Mouse (Mus musculus) adrenal gland, adult 8-10 months (tissue): ENCODE measurements around the gene Casc1. TPM values are rescaled to one million over a fixed set of nuclear protein-coding genes. Genes with fewer than 3 reads are reported as not detected.
A peak's percentile ranks its signal among the peaks of the same experiment; 100 is the strongest.

Experiments used
- DNase-seq: peaks from one replicate; pipeline ENCODE4 v3.0.0; 2022
- total RNA-seq, 4 experiments: library from RNA; stranded (reverse); gene quantifications; 2 replicates each; pipeline ENCODE4 v1.2.4; 2022

Gene Casc1
- 1 to 10 TPM in 1 of 4 experiments, under 1 TPM in 3; 0.32 to 1.0 (median 0.55) TPM for total RNA-seq

DNA sequence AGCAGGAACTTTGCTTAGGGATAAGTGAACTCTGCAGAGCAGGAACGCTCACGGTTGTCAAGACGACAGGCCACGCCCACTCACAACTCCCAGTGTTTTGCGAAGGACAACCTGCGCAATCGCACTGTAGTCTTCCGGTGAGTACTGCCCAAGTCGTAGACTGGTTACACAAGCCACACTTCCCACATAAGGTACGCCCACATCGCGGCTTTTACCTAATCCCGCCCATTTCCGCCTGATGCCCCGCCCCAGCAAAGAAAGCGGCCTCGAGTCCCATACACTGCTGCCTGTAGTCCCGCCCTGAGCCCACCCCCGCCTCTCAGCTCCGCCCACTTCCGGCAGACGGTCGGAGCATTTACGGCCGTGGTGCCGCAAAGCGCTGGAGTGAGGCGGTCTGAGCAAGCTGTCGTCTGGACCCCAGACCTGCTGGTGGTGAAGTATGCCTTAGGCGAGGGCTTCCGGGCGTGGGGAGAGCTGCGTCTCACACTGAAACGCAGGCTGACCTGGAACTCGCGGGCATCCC lies at the start of gene Casc1, which contains the start of gene Etfrf1:
Gene Casc1 (minus strand): TSS at position 190 of the 523 bp plus-strand sequence.
Gene Etfrf1 (plus strand): TSS at position 319 of the 523 bp plus-strand sequence.
- peak; percentile 100 for DNase-seq

DNA sequence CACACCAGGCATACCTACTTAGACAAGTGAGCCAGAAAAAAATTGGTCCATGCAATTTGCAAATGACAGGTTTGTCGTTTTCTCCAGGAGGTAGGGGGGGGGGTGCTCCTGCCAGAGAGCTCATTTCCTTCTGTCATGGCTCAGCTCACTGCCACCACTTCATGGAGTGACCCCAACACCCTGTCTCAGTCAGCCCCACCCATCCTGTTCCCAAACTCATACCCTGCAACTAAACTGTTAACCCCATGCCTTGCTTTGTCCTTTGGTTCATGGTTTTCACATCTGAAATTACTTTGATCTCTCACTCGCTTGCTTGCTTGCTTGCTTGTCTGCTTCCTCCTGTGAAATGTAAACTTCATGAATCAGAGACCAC lies 45.9 kb upstream of the Casc1 start:
- no peak for DNase-seq

DNA sequence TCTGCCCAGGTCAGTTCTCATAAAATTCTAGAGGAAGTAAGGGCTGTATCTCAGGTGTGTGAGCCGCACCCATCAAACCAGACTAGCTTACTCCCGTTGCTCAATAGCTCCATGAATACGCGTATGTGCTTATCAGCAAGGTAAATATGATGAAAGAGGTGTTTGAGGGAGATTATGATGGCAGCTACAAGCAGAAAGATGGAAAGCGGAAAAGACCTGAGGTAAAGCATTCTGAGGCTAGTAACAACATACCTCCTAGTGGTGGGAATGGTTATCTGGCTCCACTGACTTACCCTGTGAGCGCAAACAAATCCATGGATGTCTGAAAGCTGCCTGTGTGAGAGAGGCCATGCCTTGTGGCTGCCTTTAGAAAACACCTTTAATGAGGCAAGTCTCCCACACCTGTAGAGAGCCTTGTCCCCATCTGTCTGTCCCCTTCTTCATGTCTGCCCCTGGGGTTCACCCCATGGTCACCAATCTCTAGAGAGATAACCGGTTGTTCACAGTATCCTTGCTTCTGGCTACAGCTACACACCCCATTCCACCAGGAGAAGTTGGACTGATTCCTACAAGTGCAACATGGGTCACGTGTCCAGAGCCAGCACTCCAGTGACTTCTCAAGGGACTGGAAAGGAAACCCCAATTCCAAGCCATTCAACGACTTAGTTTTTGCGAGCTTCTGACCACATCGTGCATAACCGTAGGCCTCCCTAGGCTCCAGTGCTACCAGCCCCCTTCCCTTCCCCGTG lies 45.3 kb upstream of the Casc1 start:
- DNase-seq: no peak

DNA sequence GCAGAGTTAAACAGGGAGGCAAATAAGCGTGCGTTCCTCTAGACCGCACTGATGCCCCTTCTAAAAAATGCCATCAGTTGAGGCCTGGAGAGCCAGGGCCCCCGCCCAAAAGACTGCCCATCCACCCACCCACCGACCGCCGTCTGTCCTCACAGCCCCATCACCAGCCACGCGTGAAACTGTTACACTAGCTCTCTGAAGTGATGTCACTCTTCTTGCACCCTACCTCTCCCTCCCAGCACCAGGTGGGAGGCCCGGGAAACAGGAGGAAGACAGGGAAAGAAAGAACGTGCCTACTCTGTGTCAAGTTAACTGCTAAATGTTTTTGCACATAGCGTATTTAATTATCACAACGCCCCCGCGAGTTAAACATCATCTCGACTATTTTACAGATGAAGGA lies 40.0 kb upstream of the Casc1 start:
- DNase-seq: no peak

DNA sequence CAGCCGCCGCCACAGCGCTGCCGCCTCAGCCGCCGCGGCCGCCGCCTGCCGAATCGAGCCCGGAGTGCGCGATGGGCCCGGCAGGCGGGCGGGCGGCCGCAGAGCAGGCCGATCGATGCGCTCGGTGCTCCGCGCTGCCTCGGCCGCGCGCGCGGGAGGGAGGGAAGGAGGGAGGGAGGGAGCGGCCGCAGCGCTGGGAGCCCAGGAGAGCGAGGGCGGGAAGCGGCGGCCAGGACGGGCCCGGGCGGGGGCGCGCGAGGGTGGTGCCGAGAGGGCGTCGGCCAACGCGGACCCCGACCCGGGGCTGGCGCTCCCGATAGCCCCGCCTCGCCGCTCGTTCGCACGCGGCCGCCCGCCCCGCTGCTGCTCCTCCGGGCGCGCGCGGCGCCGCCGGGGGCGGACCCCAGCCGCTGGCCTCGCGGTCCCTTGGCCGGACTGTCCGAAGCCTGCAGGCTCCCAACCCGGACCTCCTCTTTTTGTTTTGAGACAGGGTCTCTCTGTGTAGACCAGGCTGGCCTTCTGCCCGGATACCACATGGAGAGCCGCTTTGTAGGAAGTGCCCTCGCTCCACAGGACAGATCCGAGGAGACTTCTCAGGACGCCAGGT lies 39.5 kb upstream of the Casc1 start, which contains the start of gene Kras:
Gene Kras (minus strand): TSS at position 55 of the 607 bp plus-strand sequence.
- DNase-seq: peak; percentile 81

DNA sequence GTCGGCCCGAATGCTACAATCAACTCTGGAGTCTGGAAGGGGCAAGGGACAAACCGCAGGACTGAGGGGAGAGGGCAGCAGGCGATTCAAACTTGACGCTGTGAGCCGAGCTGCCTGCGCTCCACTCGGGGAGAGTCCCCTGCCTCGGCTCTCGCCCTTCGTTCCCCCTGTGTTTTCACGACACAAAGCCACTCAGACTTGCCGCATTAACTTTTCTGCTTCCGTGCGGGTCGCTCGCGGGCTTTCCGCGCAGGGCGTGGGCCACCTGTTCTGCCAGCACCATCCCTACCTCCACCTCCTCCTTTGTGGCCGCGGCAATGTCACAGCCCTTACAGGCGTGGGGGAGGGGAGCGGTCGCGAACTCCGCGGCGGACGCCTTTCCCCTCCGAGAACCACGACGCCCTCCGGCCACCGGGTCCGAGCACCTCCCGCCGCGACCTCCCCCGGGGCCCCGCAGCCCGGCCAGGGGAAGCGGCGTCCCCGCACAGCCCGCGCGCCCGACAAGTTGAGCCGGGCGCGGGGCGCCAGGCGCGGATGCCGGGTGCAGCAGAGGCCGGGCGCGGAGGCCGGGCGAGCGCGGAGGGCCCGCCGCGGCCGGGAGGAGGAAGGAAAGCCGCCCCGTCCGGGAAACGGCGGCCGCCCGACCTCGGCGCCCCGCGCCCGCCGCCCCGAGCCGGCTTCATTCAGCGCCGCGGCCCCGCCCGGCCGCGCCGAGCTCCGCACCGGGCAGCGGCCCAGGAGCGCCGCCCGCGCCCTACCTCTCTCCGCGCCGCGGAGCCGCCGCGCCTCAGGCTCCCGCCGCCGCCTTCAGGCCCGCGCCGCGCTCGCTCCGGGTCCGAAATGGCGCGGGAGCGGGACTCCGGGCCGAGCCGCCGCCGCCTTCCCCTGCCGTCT lies 38.7 kb upstream of the Casc1 start:
- peak; percentile 37 for DNase-seq

DNA sequence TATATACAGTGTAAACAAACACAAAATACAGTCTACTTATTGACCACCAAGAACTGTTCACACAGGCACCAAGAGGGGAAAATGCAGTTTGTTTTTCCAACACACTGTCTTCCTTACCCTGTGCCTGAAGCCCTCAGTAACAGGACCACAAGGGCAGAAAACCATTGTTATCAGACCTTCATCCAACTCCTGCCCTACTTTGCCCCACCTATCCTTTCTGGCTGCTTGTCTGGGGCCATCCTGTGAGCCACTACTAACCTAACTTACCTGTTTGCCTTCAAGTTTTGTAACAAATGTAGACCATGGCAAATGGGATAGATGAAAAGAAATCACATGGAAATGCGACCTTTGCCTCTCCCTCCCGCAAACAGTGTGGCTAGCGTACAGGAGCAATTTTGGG lies 37.1 kb upstream of the Casc1 start:
- no peak for DNase-seq

DNA sequence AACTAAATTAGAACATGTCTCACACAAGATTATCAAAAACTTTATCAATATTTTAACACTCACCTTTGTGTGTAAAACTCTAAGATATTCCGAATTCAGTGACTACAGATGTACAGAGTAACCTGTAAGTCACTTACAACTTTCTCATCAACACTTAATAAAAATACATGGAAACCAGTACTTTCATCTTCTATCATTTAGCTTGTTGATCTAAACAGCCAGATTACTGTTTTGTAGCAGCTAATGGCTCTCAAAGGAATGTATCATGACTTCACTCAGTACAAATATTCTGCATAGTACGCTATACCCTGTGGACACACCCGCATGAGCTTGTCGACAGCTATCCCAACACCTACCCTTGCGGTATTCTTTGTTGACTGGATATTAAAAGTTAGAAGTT lies 36.0 kb upstream of the Casc1 start:
- no peak for DNase-seq

DNA sequence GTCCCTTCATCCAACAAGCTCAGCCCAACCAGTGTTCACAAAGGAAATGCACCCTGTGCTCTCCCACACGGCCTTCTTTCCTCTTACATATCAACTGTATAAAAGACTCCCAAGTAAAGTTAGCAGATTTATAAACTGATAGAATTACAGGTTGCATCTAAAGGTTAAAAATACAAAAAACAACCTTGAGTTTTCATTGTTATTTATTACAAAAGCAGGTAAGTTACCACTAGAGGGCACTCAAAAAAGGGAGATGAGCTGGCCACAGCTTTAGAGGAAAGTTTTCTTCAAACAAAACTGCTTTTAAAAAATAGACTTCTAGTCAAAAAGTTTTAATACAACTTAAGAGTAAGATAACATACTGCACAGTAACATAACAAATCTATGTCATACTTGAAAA lies 31.7 kb upstream of the Casc1 start:
- no peak for DNase-seq

DNA sequence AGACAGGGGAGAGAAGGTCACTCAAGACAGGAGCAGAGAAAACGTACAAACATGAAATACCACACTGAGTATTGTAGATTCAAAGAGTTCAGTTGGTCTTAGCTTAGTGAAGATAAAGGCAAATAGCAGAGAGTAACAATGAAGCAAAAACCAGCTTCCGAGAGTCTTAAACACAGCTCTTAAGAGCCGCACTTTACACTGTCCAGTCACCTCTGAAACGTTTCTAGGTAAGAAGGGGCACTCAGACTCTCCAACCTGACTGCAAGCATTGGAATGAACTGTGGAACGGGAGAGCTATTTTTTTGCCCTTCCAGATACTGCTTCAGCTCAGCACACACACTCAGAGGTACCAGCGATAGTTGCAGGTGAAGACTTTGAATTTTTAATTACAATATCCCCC lies 29.5 kb upstream of the Casc1 start:
- no peak for DNase-seq

DNA sequence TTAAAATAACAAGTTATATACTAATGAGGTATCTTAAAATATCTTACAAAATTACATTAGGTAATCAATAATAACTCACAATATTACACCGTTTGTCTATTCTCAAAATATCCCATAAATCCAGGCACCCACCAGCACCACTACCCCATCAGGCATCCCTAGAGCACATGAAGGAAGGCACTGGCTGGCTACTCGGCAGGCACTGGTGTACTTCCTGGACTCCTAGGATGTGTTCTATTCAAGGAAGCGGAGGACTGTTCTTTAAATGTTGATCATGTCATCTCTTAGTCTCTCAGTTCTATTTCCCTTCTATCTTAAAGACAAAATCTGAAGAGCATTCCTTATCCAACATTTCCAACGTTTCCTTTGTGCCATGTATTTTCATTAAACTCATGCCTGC lies 26.3 kb upstream of the Casc1 start:
- DNase-seq: no peak

DNA sequence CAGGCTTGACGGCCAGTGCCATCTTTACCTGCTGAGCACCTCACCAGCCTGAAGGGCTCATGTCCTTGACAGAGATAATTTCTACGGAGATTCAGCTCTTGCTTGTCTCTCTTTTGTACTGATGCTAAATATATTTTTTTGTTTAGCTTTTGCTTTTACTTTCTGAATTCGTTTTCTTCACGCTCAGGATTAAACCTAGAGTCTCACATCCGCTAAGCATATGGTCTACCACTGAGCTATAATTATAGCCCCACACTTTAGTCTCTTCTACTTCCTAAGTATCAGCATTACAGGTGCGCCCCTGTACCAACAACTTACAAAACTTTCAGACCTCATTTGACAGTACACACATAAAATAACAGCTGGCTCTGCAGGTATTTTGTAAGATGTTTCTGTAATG lies 24.6 kb upstream of the Casc1 start:
- no peak for DNase-seq

DNA sequence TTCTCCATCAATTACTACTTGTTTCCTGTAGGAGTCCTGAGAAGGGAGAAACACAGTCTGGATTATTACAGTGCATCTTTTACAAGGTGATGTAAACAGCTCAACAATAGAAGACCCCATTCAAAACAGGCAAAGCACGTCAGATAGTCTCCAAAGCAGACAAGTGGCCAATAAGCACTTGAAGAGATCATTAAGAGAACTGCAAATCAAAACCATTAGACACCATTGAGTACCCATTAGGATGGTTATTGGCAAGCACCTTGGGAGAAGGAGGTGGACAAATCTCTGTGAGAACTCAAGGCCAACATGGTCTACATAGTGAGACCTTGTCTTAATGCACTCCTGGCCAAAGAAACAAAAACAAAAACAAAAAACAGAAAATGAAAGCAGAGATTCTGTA lies 23.6 kb upstream of the Casc1 start:
- DNase-seq: no peak

DNA sequence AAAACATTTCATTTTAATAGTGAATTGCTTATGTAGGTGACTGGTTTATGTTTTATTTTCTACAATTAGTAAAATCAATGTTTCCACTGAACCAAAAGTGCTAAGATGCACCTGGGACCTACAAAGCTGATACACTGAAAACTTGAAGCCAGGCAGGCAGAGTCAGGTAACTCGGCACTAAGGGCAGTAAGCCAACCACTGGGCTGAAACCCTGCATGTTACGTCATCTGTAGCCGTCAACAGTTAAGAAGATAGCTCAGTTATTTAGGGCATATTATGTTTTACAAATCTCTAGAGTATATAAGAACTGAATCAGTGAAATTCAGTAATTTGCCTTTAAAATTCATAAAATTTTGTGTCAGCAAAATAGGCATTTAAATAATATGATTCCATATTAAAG lies 15.5 kb upstream of the Casc1 start:
- no peak for DNase-seq

DNA sequence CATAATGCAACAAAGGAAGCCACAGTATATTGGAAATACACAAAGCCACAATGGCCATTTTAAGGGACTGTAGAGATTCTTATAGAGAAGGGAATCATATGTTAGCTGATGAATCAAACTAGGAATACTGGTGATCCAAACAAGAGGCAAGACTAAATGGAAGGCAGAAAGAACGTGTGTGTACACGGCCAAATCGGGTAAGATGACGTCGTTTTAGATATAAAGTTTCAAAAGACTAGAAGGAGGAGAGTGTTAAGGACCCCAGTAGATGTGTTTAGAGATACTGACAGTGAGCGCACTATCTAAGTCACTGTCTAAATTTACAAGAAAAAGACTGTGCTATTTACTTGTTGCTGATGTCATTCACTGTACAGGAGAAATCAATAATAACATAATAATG lies 13.4 kb upstream of the Casc1 start:
- DNase-seq: no peak

DNA sequence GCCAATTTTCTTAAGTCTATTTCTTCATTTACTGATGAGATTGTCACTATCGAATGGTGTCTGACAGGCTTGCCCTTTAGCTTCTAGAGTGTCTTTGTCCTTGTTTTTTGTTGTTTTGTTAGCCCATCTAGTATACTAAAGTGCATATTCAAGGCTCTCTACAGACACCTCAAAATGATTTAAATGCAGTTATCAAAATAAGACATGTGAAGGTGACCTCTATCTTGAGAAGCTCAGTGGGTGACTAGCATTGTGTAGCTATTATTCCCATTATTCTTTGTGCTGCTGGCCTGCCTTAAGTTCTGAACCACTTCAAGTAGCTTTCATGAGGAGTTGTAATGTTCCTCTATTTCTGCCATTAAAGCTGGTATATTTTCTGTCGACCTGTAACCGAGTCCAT lies 5.0 kb upstream of the Casc1 start:
- no peak for DNase-seq

DNA sequence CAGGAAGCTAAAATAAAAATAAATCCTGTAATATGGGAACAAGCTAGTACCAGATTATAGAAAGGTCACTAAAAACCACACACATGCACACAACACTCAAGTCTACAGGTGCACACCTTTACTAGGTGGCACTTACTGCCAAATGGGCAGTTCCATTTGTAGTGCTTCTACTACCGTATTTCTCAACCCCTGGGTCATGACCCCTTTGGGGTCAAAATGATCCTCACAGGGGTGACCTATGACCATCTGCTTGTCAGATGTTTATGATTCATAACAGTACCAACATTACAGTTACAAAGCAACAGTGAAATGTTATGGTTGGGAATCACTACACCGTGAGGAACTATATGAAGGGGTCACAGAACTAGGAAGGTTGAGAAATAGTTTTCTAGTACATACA lies 3.1 kb upstream of the Casc1 start:
- no peak for DNase-seq

DNA sequence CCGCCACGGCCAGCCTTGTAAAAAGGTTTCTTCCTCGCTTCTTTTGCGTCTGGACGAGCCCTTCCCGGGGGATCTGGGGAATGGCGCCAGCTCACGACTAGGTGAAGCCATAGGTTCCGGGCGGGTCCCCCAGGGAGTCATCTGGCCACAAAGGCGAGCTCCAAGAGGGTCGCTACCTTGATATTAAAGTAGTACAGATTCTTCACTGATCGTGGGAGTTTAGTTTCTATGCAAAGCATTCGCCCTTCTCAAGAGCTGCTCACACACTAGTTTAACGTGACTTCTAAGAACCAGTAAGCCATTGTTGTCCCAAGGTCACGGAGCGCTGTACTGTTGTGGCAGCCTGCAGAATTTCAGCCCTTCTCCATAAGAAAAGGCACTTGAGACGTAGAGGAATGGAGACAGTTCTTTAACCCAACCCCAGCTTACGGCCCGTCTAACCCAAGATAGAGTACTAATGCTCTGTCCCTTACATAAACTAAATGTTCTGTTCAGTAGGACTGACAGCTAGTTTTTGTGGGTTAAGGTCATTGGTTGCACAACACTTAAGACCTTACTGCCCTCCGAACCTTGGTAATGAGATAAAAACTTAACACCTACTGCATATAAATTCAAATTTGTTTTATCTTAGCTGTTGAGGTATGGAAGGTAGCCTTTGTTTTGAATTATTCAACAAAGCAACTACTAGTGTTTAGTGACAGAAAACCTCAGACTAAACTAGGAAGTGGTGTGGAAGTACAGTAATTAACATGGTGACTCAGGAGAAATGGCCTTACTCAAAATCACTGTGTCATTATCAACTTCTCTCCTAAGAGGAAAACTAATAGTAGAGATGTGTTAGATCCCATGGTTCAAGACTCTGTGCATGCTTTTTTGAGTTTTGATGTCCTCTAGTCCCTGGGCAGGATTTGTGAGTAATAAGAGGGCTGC lies 836 bp upstream of the Casc1 start:
- peak; percentile 19 for DNase-seq

DNA sequence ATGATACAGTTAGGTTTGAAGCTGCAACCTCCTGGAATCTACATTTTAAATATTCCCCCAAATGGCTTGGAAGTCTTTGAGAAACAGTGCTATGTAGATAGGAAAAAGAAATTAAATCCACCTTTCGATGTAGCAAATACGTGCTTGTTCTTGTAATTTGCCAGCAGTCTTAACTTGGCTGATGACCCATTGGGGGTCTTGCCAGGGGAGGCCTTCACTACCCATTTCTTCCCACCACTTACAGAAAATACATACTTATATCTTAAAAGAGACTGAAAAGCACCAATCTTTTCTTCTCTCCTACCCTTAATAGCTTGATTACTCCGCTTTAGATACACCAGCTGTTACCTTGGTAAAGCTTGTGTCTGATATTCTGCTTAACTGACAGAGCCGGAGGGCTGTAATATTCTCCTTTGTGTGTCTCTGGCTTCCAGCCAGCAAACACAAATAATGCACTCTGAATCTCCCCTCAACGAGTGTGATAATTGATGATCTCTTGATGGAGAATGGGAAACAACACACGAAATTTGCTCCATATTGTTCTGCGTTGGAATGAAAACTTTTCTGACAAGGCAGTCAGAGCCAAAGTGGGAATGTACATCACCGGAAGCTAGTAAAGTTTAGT lies 637 bp downstream of the Casc1 start:
- DNase-seq: no peak

DNA sequence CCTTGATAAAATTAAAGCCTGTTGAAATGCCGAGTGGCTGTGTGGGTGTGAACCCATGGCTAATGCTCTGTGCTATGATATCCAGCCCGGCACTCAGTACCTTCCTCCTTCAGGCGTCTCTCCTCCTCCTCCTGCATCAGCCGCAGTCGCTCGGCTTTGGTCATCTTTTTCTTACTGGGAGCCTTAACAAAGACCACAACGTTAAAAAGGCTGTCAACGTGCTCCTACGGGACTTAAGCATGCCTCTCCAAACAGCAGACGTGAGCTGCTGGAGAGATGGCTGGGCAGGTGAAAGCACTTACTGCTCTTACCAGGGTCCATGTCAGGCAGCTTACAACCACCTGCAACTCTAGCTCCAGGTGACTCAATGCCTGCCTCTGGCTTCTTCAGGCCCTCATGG lies 5.7 kb downstream of the Casc1 start:
- no peak for DNase-seq

DNA sequence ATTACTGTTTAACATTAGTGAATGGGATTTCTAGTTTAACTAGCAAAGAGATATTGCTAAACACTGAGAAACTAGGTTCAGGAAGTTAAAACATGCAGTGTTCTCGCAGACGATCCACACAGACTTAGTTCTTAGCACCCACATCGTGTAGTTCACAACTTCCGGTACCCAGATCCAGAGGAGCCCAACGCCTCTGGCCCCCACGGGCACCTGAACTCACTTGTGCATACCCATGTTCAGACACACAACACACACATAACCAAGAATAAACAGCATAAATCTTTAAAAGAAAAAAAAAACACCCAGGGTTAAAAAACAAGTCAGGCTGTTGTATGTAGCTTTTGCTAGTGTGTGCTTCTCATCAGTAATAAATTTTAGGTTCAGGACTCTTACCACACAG lies 6.4 kb downstream of the Casc1 start:
- no peak for DNase-seq
